Mouse (Mus musculus) neural tube, embryonic 13.5 days (tissue): ENCODE measurements around the gene Pmpcb. TPM values are rescaled to one million over a fixed set of nuclear protein-coding genes. Genes with fewer than 3 reads are reported as not detected.
"Not testable (repeated sequence)": the region's sequence is repeated elsewhere in the genome, so short reads cannot be mapped to it uniquely, and the experiment has no call there.

Experiments used
- ATAC-seq: fragments of 200-750 bp; cut with Nextera tagmentation; 2 replicates; pipeline ENCODE4 v1.8.0; 2017; ENCODE audit warnings: low read depth, mild to moderate bottlenecking, moderate TSS enrichment, moderate library complexity
- H3K27ac ChIP-seq: fragments of 300-500 bp; sonication (generic); replicated peaks from 2 replicates; pipeline ENCODE4 v1.5.1; 2015; ENCODE audit warnings: moderate library complexity, mild to moderate bottlenecking, inconsistent platforms
- H3K27me3 ChIP-seq: fragments of 300-500 bp; sonication (generic); 2 replicates; pipeline ENCODE4 v1.6.1; 2015; ENCODE audit warnings: mild to moderate bottlenecking, inconsistent platforms
- H3K36me3 ChIP-seq: fragments of 300-500 bp; sonication (generic); 2 replicates; pipeline ENCODE4 v1.6.1; 2015; ENCODE audit warnings: mild to moderate bottlenecking, inconsistent platforms
- H3K4me1 ChIP-seq: fragments of 300-500 bp; sonication (generic); replicated peaks from 2 replicates; pipeline ENCODE4 v1.6.1; 2015; ENCODE audit warnings: inconsistent platforms
- H3K4me2 ChIP-seq: fragments of 300-500 bp; sonication (generic); 2 replicates; pipeline ENCODE4 v1.6.1; 2015; ENCODE audit warnings: inconsistent platforms, mild to moderate bottlenecking, moderate library complexity
- H3K4me3 ChIP-seq: fragments of 300-500 bp; sonication (generic); 2 replicates; pipeline ENCODE4 v1.5.1; 2015; ENCODE audit warnings: mild to moderate bottlenecking, inconsistent platforms
- H3K9ac ChIP-seq: fragments of 300-500 bp; sonication (generic); 2 replicates; pipeline ENCODE4 v1.6.1; 2015; ENCODE audit warnings: moderate library complexity, mild to moderate bottlenecking, inconsistent platforms
- H3K9me3 ChIP-seq: fragments of 300-500 bp; sonication (generic); 2 replicates; pipeline ENCODE4 v1.6.1; 2016; ENCODE audit warnings: inconsistent platforms
- WGBS: fragments of 180-500 bp; shearing (Covaris S2); methylation state at CpG from one replicate; pipeline ENCODE4 v1.1.7; 2015; 5-methylcytosine and 5-hydroxymethylcytosine counted together
- polyA plus RNA-seq: library from polyadenylated mRNA; unstranded; fragments of >200 nt; fragmentation: Nextera tagmentation; extraction: Ambion mirVana; gene quantifications from 2 replicates; pipeline ENCODE4 v1.2.1, GENCODE M21; 2015

The Pmpcb gene
- polyA plus RNA-seq, 1 experiment from 2014 or later, result 77.5 TPM

- not testable (repeated sequence) for H3K36me3 ChIP-seq, H3K4me1 ChIP-seq, H3K9me3 ChIP-seq, H3K4me2 ChIP-seq, ATAC-seq, H3K27ac ChIP-seq, H3K4me3 ChIP-seq, H3K27me3 ChIP-seq, H3K9ac ChIP-seq
- WGBS, result 90% methylated on average over 8 of the region's 8 CpGs
Measured at GRCm38 (mm10) chr5:21708011-21708410, 28.9 kb upstream of the Pmpcb start.

DNA sequence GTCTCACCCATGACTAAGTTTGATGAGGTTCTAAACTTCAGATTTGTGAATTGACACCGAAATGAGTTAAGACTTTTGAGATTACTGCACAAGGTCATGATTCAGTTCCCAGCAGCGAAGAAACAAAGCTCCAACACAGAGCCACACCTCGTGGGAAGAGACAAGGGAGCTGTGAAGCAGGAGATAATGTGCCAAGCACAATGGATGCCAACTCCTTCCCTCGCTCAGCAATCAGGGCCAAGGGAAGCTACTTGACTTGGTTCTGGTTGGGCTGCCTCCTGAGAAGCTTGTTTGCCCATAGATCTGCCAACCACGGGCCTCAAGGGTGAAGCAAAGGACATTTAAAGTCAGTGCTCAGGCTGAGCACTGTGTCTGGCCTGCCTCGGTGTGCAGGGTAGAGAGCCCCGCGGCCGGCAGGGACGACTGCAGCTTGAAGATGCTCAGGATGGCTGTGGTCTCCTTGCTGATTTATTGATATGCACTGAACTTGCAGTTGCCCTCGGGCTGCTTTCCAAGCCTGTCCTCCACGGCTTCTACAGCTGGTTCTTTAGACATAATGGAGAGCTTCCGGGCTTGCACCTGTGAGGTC, 24.7 kb upstream of the Pmpcb start:
- no peaks in the 10 kb centered on the region for H3K9me3 ChIP-seq
- WGBS, result 39% methylated on average over 13 of the region's 13 CpGs
- peaks cover 5% of the 10 kb centered on the region; the same call in 1 of the 2 replicates for H3K4me1 ChIP-seq
- ATAC-seq, result peak; percentile 72; the same call in 1 of the 2 replicates
- no peak overlapping the region for H3K4me2 ChIP-seq
- no peak overlapping the region for H3K4me3 ChIP-seq
- H3K27ac ChIP-seq, result no peak overlapping the region
- H3K36me3 ChIP-seq, result no peaks in the 10 kb centered on the region
- H3K9ac ChIP-seq, result no peak overlapping the region
- H3K27me3 ChIP-seq, result no peaks in the 10 kb centered on the region

DNA sequence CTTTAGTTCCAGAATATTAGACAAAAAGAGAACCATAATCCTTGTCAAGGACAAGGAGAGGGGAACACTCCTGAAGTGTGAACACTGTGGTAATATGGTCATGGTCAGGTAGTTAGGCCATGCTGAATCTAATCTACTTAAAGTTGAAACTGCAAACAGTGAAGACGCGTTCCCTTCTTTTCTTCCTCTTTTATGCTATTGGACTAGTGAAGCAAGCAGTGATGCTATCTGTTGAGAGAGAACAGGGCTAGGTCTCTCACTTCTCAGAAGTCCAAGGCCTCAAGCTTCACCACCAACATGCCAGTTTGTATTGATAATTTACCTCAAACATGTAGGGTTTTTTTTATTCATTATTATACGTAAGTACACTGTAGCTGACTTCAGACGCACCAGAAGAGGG, 22.5 kb upstream of the Pmpcb start:
- H3K27ac ChIP-seq, result no peak overlapping the region
- no peak overlapping the region for H3K9ac ChIP-seq
- peaks cover 5% of the 10 kb centered on the region; the same call in 1 of the 2 replicates for H3K4me1 ChIP-seq
- ATAC-seq, result no peak
- no peaks in the 10 kb centered on the region for H3K27me3 ChIP-seq
- no peak overlapping the region for H3K4me3 ChIP-seq
- H3K9me3 ChIP-seq, result no peaks in the 10 kb centered on the region
- 94% methylated on average over 4 of the region's 4 CpGs for WGBS
- H3K36me3 ChIP-seq, result no peaks in the 10 kb centered on the region
- H3K4me2 ChIP-seq, result no peak overlapping the region

GRCm38 (mm10) chr5:21717165-21717715, 19.7 kb upstream of the Pmpcb start:
- 88% methylated on average over 10 of the region's 10 CpGs for WGBS
- Histone ChIP-seq H3K9me3 (no peaks in the 10 kb centered on the region), H3K36me3 (no peaks in the 10 kb centered on the region), H3K4me1 (peaks cover 3% of the 10 kb centered on the region; the same call in 1 of the 2 replicates), H3K9ac (no peak overlapping the region), H3K27me3 (no peaks in the 10 kb centered on the region), H3K27ac (no peak overlapping the region), H3K4me3 (no peak overlapping the region), H3K4me2 (no peak overlapping the region)
- no peak for ATAC-seq

DNA sequence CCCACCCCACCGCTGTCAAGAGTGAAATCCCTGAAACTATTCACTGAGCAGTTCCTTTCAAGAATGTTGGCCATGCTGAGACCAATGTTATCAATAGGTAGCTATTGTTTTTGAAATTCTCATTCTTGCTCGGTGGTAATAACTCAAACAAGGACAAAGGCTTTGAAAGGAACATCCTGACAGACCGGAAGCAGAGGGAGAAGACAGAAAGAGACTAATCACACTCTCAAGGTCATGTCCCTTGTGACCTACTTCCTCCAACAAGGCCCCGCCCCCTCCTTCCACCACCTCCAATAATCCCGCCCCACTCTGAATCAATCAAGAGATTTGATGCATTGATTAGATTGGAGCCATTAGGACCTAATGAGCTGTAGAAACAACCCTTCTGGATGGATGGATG, 18.4 kb upstream of the Pmpcb start:
- ATAC-seq, result no peak
- Histone ChIP-seq H3K4me1 (no peaks in the 10 kb centered on the region), H3K4me2 (no peak overlapping the region), H3K27me3 (no peaks in the 10 kb centered on the region), H3K27ac (no peak overlapping the region), H3K9ac (no peak overlapping the region), H3K9me3 (no peaks in the 10 kb centered on the region), H3K36me3 (no peaks in the 10 kb centered on the region), H3K4me3 (no peak overlapping the region)
- WGBS, result 72% methylated on average over 5 of the region's 5 CpGs

- no peak overlapping the region for H3K4me2 ChIP-seq
- no peak for ATAC-seq
- H3K27ac ChIP-seq, result no peak overlapping the region
- H3K4me3 ChIP-seq, result no peak overlapping the region
- no peaks in the 10 kb centered on the region for H3K27me3 ChIP-seq
- H3K36me3 ChIP-seq, result no peaks in the 10 kb centered on the region
- 92% methylated on average over 2 of the region's 2 CpGs for WGBS
- H3K9me3 ChIP-seq, result no peaks in the 10 kb centered on the region
- H3K4me1 ChIP-seq, result 0 out of 2 replicates have a peak, but pooled peaks cover under 1% of the 10 kb centered on the region
- H3K9ac ChIP-seq, result no peak overlapping the region
Measured at GRCm38 (mm10) chr5:21719209-21719608, 17.7 kb upstream of the Pmpcb start.

DNA sequence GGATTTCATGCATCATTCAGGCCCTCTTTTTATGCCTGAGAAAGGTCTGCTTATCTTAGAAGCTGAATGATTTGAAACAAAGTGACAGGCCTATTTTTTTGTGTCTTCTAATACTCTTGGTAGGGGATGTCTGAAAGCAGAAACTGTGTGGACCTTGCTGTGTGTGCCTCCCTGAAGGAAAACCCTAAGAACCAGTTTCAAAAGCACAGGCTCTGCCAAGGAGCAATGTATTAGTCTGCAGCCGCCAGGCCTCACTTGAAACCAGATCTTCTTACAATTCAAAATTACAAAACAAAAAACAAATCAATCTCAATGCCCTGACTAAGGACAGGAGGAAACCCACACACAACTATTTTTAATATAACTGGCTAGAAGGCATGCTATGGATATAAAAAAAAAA, 12.5 kb upstream of the Pmpcb start:
- H3K36me3 ChIP-seq, result no peaks in the 10 kb centered on the region
- H3K4me1 ChIP-seq, result peaks cover 12% of the 10 kb centered on the region; the same call in 1 of the 2 replicates
- no peak for ATAC-seq
- H3K9ac ChIP-seq, result peak overlapping the region; percentile 31; the same call in 1 of the 2 replicates
- WGBS, result 53% methylated on average over 1 of the region's 1 CpGs
- H3K27me3 ChIP-seq, result no peaks in the 10 kb centered on the region
- H3K4me3 ChIP-seq, result no peak overlapping the region
- no peak overlapping the region for H3K4me2 ChIP-seq
- H3K9me3 ChIP-seq, result no peaks in the 10 kb centered on the region
- peak overlapping the region; percentile 79 for H3K27ac ChIP-seq

GRCm38 (mm10) chr5:21724872-21725271, 12.1 kb upstream of the Pmpcb start:
- Histone ChIP-seq H3K36me3 (no peaks in the 10 kb centered on the region), H3K4me1 (peaks cover 12% of the 10 kb centered on the region; the same call in 1 of the 2 replicates), H3K4me3 (no peak overlapping the region), H3K9ac (peak overlapping the region; percentile 31; the same call in 1 of the 2 replicates), H3K9me3 (no peaks in the 10 kb centered on the region), H3K4me2 (no peak overlapping the region), H3K27ac (peak overlapping the region; percentile 79), H3K27me3 (no peaks in the 10 kb centered on the region)
- WGBS, result 20% methylated on average over 7 of the region's 7 CpGs
- no peak for ATAC-seq

DNA sequence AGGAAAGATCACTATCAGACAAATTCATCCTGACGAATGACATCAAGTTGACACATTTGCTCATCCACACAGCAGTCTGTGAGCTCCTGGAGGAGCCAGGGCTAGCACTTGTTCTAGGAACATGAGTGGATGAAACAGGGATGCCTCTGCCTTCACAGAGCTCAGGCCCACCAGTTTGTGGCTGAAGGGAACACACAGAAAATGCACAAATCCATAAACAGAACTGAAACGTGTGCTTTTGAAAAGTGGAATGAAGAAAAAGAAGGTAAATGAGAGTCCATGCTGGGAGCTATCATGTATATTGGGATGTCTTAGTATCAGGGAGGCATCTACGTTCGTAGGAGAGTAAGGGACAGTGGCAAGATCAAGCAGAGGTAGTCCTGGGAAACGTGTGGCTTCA, 7.8 kb upstream of the Pmpcb start:
- Histone ChIP-seq H3K4me3 (no peak overlapping the region), H3K9me3 (no peaks in the 10 kb centered on the region), H3K4me2 (no peak overlapping the region), H3K27me3 (no peaks in the 10 kb centered on the region), H3K27ac (no peak overlapping the region), H3K4me1 (peaks cover 38% of the 10 kb centered on the region), H3K9ac (no peak overlapping the region), H3K36me3 (no peaks in the 10 kb centered on the region)
- WGBS, result 87% methylated on average over 5 of the region's 5 CpGs
- ATAC-seq, result no peak

GRCm38 (mm10) chr5:21732177-21732911, 4.6 kb upstream of the Pmpcb start:
- Histone ChIP-seq H3K27ac (peak overlapping the region; percentile 93), H3K4me1 (peaks cover 30% of the 10 kb centered on the region), H3K36me3 (no peaks in the 10 kb centered on the region), H3K4me2 (0 out of 2 replicates have a peak overlapping the region, but pooled peaks have one; percentile 24), H3K4me3 (no peak overlapping the region), H3K9me3 (no peaks in the 10 kb centered on the region), H3K27me3 (no peaks in the 10 kb centered on the region), H3K9ac (0 out of 2 replicates have a peak overlapping the region, but pooled peaks have one; percentile 45)
- peak; percentile 44 for ATAC-seq
- WGBS, result 24% methylated on average over 3 of the region's 3 CpGs

- Histone ChIP-seq H3K4me3 (no peak overlapping the region), H3K27me3 (no peaks in the 10 kb centered on the region), H3K9ac (peak overlapping the region; percentile 45; the same call in 1 of the 2 replicates), H3K27ac (peak overlapping the region; percentile 93), H3K36me3 (no peaks in the 10 kb centered on the region), H3K9me3 (no peaks in the 10 kb centered on the region), H3K4me1 (peaks cover 35% of the 10 kb centered on the region), H3K4me2 (peak overlapping the region; percentile 24; the same call in 1 of the 2 replicates)
- 9% methylated on average over 8 of the region's 8 CpGs for WGBS
- peak; percentile 87 for ATAC-seq
Measured at GRCm38 (mm10) chr5:21732930-21733329, 4.0 kb upstream of the Pmpcb start.

- H3K9me3 ChIP-seq, result no peaks in the 10 kb centered on the region
- H3K27me3 ChIP-seq, result no peaks in the 10 kb centered on the region
- H3K27ac ChIP-seq, result no peak overlapping the region
- H3K36me3 ChIP-seq, result peaks cover 17% of the 10 kb centered on the region
- no peak for ATAC-seq
- H3K4me3 ChIP-seq, result no peak overlapping the region
- WGBS, result 84% methylated on average over 20 of the region's 20 CpGs
- H3K4me2 ChIP-seq, result peak overlapping the region; percentile 26
- H3K4me1 ChIP-seq, result peaks cover 43% of the 10 kb centered on the region
- no peak overlapping the region for H3K9ac ChIP-seq
Measured at GRCm38 (mm10) chr5:21735100-21735499, 1.8 kb upstream of the Pmpcb start.
